11 mouse cellular contexts compared by ENCODE assay signal in genomic region chr11:86655671-86656070, GRCm38 (mm10). TPM values are rescaled to one million over a fixed set of nuclear protein-coding genes. Genes with fewer than 3 reads are reported as not detected.
DNase-seq lines count a peak whose midpoint lies in the region; ATAC-seq and TF ChIP-seq lines count a peak whose summit lies in the region.
"Had no signal": no experiment of that assay in that cellular context is flagged by ENCODE, and none has a peak within 500 bp of the region (broad histone marks: within the 10 kb centered on the region; RNA-seq: fewer than 3 reads in every experiment).

No protein-coding gene starts in this region.

- no peak overlapping the region for H3K9ac ChIP-seq in liver, embryonic 12.5 days
- H3K9ac ChIP-seq in forebrain, embryonic 11.5 days (ENCODE audit: low read length), result no peak overlapping the region
- H3K9ac ChIP-seq: heart, embryonic 13.5 days; lung, embryonic 15.5 days had no signal

- H3K27me3 ChIP-seq in liver, embryonic 12.5 days (replicated peaks), result no peaks in the 10 kb centered on the region
- H3K27me3 ChIP-seq in G1E (ENCODE audit: insufficient read depth, low read length), result no peaks in the 10 kb centered on the region
- H3K27me3 ChIP-seq in forebrain, embryonic 11.5 days (ENCODE audit: control insufficient read depth, insufficient read depth, low read length), result no peaks in the 10 kb centered on the region
- H3K27me3 ChIP-seq: heart, embryonic 13.5 days; lung, embryonic 15.5 days had no signal

- peaks cover 37% of the 10 kb centered on the region for H3K4me1 ChIP-seq in liver, embryonic 12.5 days
- H3K4me1 ChIP-seq in G1E (ENCODE audit: insufficient read depth, low read depth, low read length), result peaks cover 40% of the 10 kb centered on the region
- no peaks in the 10 kb centered on the region for H3K4me1 ChIP-seq in forebrain, embryonic 11.5 days (replicated peaks; ENCODE audit: control insufficient read depth, insufficient read depth, low read length)

- no peak overlapping the region for H3K4me2 ChIP-seq in liver, embryonic 12.5 days
- H3K4me2 ChIP-seq in forebrain, embryonic 11.5 days (ENCODE audit: low read depth, low read length, severe bottlenecking), result no peak overlapping the region
- H3K4me2 ChIP-seq: heart, embryonic 13.5 days; lung, embryonic 15.5 days had no signal

- TF ChIP-seq CTCF in G1E (IDR thresholded peaks at IDR 0.05; ENCODE audit: low read depth, low read length), result no peak

- H3K4me3 ChIP-seq in liver, embryonic 12.5 days, result no peak overlapping the region
- H3K4me3 ChIP-seq in G1E (ENCODE audit: low read depth, low read length), result peak overlapping the region; percentile 37; the same call in 1 of the 2 replicates
- H3K4me3 ChIP-seq in forebrain, embryonic 11.5 days (ENCODE audit: low read depth, low read length), result no peak overlapping the region
- H3K4me3 ChIP-seq: heart, embryonic 13.5 days; lung, embryonic 15.5 days had no signal

- peak overlapping the region; percentile 87 for H3K27ac ChIP-seq in liver, embryonic 12.5 days
- H3K27ac ChIP-seq in forebrain, embryonic 11.5 days (ENCODE audit: low read depth, low read length), result no peak overlapping the region
- H3K27ac ChIP-seq: heart, embryonic 13.5 days; lung, embryonic 15.5 days had no signal

- ATAC-seq in liver, embryonic 12.5 days, result no peak
- ATAC-seq in G1E (ENCODE audit: extremely low read depth, insufficient number of reproducible peaks, low FRiP score, poor library complexity, severe bottlenecking), result no peak
- ATAC-seq in forebrain, embryonic 11.5 days (replicated peaks; ENCODE audit: low FRiP score), result no peak

- no peaks in the 10 kb centered on the region for H3K9me3 ChIP-seq in liver, embryonic 12.5 days (replicated peaks)
- no peaks in the 10 kb centered on the region for H3K9me3 ChIP-seq in G1E (replicated peaks)
- no peaks in the 10 kb centered on the region for H3K9me3 ChIP-seq in forebrain, embryonic 11.5 days (ENCODE audit: control insufficient read depth, low read length)
- H3K9me3 ChIP-seq: heart, embryonic 13.5 days; lung, embryonic 15.5 days had no signal

- H3K36me3 ChIP-seq in liver, embryonic 12.5 days, result peaks cover 51% of the 10 kb centered on the region
- peaks cover 47% of the 10 kb centered on the region for H3K36me3 ChIP-seq in G1E (replicated peaks)
- H3K36me3 ChIP-seq in forebrain, embryonic 11.5 days (ENCODE audit: control insufficient read depth, insufficient read depth, low read length), result no peaks in the 10 kb centered on the region; the same call in 1 of the 2 replicates

- DNase-seq in liver, result no peak
- no peak for DNase-seq in G1E (ENCODE audit: low spot score)
- peak; percentile 63 for DNase-seq in embryo, embryonic 10.5 days (ENCODE audit: low spot score)
- peak; percentile 42 for DNase-seq in mesoderm, embryonic 11.5 days (ENCODE audit: low read depth, low spot score)
- DNase-seq in right cerebral cortex, adult 2 months (ENCODE audit: low spot score in 2 of 2), result no peak
- no peak for DNase-seq in kidney, postnatal 10 days
- DNase-seq in forebrain, embryonic 11.5 days (ENCODE audit: low spot score), result no peak
- DNase-seq: right cerebral cortex, adult 18-20 months had no signal

- 56% methylated on average over 1 of the region's 1 CpGs for WGBS in liver, embryonic 12.5 days (ENCODE audit: insufficient replicate concordance)
- 82% methylated on average over 1 of the region's 1 CpGs for WGBS in forebrain, embryonic 11.5 days

RNA-seq across cellular contexts. Expression of gene Vmp1, which starts 28.0 kb away (rescaled TPM):
- 102 and 110 TPM in 2 replicates for polyA plus RNA-seq in liver, embryonic 12.5 days (2016; fragmentation: Nextera tagmentation; extraction: Ambion mirVana)
- total RNA-seq in G1E (2014; fragmentation: Nextera tagmentation), result 166 and 188 TPM in 2 replicates
- 156 and 163 TPM in 2 replicates for total RNA-seq in G1E (2017)
- polyA plus RNA-seq in G1E (2012), result 15.2 and 19.1 TPM in 2 replicates
- polyA plus RNA-seq in forebrain, embryonic 11.5 days (2014; fragmentation: Nextera tagmentation; extraction: Ambion mirVana), result 82.6 and 89.4 TPM in 2 replicates

RNA-seq across cellular contexts. Expression of gene Ptrh2, which starts 28.1 kb away (rescaled TPM):
- polyA plus RNA-seq in liver, embryonic 12.5 days (2016; fragmentation: Nextera tagmentation; extraction: Ambion mirVana), result 26.1 and 26.8 TPM in 2 replicates
- total RNA-seq in G1E (2014; fragmentation: Nextera tagmentation) (21.8 and 29.6 TPM in 2 replicates), G1E (2017) (41.0 and 44.7 TPM in 2 replicates)
- polyA plus RNA-seq in G1E (2012), result 1.2 and 1.7 TPM in 2 replicates
- polyA plus RNA-seq in forebrain, embryonic 11.5 days (2014; fragmentation: Nextera tagmentation; extraction: Ambion mirVana), result 43.2 and 44.8 TPM in 2 replicates

Comparison
In these comparisons a context has a peak if more than half of its experiments do, and no peak if none do; other contexts are left out.
1. DNase-seq: peak in embryo, embryonic 10.5 days (single experiment) and mesoderm, embryonic 11.5 days (single experiment); none in liver (single experiment), G1E (single experiment), right cerebral cortex, adult 2 months (0 of 2), kidney, postnatal 10 days (single experiment) and forebrain, embryonic 11.5 days (single experiment).
2. RNA of gene Ptrh2, which starts 28.1 kb away (polyA plus RNA-seq): 43.2 to 44.8 TPM in forebrain, embryonic 11.5 days and 26.1 to 26.8 TPM in liver, embryonic 12.5 days; 1.2 to 1.7 TPM in G1E; every median in the first group is over 10 times any median in the second.